Mouse (Mus musculus) right cerebral cortex, adult 18-20 months (tissue): ENCODE data around the gene Ccdc126.
"Not testable (repeated sequence)": the region's sequence is repeated elsewhere in the genome, so short reads cannot be mapped to it uniquely, and the experiment has no call there.

ENCODE experiments used
- DNase-seq: peaks from one replicate; pipeline ENCODE4 v3.0.0; 2022; ENCODE audit warnings: mixed read lengths

Gene Ccdc126

DNA sequence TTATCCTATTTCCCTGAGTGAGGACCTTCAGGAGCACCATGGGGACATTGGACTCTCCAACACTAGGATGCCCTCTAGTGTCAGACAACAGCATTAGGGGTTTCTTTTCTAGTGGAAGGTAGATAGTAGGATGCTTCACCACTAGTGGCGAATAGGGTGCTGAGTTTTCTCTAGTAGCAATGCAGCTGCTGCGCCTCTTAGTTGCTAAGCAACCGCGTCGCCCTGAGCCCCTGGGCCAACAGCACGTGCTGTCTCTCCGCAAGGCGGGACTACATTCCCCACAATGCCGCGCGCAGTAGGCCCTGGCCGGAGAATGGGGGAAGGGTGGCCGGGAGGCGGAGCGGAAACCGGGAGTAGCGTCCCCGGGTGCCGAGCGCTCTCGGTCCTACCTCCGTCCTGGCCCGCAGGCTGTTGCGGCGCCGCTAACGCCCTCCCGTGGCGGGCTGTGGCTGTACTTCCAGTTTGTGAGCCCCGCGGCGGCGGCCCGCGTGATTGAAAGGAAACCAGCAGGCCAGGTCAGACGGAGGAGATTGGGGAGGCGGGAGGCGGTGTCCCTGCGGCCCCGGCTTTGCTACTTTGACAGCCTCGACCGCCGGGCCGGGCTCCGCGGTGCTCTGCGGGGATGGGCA is at the start of gene Ccdc126:
Gene Ccdc126, plus strand, starts transcription at position 309 of the 629 bp plus-strand sequence.
- DNase-seq: peak; percentile 98

DNA sequence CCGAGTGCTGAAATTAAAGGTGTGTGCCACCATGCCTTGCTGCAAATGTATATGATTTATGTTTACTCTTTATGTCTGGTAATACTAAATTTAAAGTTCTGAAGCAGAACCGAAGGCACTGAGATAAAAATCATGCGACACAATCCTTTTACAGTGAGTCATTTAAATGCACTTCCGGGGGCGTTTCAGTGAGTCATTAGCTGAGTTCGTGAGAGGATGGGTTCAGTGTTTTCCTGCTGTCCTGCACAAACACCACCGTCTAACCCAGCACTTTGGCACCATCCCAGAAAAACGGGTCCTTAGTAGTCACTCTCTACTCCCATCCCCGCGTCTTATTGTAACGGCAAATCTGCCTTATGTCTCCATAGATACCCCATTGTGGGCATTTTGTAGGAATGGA is 49.2 kb upstream of the Ccdc126 start:
- peak; percentile 17 for DNase-seq

- DNase-seq: no peak
These were observed 47.3 kb upstream of the Ccdc126 start for GRCm38 (mm10) chr6:49271815-49272214.

GRCm38 (mm10) chr6:49272863-49273262 is 46.2 kb upstream of the Ccdc126 start:
- DNase-seq: no peak

DNA sequence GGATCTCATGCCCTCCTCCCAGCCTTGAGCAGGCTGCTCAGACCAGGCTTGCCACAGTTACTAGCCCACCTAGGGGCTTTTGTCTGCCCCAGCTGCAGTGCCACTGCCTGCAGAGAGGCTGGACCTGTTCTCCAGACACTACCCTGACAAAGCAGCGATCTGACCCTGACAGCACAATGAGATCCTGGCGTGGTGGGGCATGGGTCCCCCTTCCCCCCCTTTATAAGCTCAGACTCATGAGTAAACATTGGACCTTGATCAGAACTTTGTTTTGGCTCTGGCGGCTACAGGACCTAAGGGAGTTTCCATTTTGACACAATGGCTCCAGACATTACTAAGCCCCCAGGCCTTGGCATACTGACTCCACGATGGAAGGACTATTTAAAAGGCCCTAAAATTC is 45.1 kb upstream of the Ccdc126 start:
- no peak for DNase-seq

- no peak for DNase-seq
These were observed 44.5 kb upstream of the Ccdc126 start for GRCm38 (mm10) chr6:49274416-49275091.

DNA sequence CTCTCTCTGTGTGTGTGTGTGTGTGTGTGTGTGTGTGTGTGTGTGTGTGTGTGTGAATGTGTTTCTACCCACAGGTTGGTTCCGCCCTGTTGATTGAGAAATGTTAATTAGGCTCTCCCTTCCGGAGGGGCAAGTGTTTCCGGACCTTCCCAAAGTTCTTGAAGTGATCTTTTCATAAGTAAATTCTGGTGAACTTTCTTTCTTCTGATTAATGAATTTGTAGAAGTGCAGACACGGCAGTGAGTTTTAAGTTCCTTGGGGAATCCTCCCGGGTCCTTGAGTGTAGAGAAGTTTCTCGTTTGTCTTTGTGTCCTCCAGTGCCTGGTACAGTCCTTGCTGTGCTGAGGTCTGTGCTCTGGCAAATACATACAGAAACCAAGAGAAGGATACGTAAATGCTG is 43.8 kb upstream of the Ccdc126 start:
- DNase-seq: no peak

GRCm38 (mm10) chr6:49280942-49281341 is 38.1 kb upstream of the Ccdc126 start:
- DNase-seq: no peak

DNA sequence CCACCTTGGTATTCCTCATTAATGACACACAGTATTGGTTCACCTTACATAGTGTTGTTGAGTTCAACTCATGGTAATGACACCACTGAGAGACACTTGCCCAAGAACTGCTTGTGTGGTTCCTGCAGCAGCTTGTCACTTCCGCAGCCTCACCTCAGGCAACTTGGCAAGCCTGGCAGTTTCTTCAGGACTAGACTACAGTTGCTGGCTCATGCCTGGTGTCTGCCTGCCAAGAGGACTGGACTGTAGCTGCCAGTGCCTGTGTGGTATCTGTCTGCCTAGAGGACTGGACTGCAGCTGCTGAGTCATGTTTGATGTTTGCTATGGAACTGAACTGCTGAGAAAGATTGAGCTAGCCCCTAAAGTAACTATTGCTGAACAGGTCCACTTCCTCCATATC is 37.0 kb upstream of the Ccdc126 start:
- DNase-seq: no peak

DNA sequence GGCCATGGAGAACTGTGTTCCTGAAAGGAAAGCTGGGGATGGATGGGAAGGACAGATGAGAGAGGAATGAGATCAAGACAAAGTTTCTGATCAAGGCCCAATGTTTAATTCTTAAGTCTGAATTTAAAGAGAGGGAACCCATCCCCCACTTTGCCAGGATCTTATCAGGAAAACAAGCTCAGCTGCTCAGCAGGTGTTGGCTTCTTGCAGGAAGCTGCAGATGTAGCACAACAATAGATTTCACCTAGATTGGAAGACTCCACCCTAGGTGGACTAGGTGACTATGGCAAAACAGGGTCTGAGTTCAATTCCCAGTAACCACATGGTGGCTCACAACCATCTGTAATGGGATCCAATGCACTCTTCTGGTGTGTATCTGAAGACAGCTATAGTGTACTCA is 20.8 kb upstream of the Ccdc126 start:
- no peak for DNase-seq

DNA sequence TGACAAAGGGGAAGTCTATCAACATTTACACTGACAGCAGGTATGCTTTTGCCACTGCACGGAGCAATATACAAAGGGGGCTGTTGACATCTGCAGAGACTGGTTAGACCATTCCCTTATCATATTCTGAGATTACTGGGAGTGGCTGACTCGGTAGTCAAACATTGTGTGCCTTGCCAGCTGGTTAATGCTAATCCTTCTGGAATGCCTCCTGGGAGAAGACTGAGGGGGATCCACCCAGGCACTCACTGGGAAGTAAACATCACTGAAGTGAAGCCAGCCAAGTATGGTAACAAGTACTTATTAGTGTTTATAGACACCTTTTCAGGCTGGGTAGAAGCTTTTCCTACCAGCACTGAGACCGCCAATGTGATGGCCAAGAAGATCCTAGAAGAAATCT is 4.3 kb upstream of the Ccdc126 start:
- DNase-seq: not testable (repeated sequence)

- DNase-seq: no peak
These were observed 681 bp downstream of the Ccdc126 start for GRCm38 (mm10) chr6:49319595-49320315.

DNA sequence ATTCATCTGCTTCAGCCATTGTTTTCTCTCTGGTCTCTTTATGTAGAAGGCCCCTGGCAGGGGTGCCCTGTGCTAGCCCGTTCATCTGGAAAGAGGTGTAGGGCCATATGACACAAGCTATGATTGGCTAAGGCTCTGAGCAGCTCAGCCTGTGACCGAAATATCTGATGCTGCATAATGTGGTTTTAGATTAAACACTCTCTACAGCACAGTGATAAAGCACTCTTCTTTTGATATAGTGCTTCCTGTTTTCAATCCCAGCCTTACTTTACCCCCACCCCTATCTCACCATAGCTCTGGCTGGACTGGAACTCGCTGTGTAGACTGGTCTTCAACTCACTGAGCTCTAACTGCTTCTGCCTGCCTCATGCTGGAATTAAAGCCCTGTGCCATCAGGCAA is 2.3 kb downstream of the Ccdc126 start:
- no peak for DNase-seq

DNA sequence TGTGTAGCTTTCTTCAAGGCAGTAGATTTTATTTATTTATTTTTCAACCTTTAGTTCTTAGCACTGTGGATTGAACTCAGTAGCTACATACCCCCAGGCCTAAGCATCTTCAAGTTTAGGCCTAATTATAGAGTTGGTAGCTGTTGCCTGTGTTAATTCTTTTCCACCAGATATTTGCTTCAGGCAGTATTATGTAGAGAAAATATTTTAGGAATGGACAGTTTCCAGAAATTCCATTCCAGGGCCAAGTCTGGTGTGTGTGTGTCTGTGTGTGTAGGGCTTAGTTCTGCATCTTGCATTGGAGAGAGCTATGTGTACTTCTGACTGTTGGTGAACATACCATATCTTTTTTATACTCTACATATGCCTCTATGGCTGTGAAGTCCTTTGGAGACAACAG is 3.0 kb downstream of the Ccdc126 start:
- DNase-seq: no peak

DNA sequence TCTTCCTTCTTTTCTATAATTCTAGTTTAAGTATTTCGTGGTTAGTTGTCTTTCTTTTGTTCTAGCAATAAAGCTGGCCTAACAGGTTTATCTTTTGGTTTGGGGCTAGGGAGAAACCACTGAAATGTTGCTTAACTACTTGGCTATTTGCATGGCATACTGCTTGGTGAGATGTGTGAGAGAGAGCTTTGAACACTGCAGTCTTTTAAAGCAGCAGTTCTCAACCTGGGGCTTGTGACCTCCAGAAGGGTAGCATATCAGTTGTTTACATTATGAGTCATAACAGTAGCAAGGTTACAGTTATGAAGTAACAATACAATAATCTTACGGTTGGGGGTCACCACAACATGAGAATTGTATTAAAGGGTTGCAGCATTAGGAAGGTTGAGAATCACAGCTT is 3.9 kb downstream of the Ccdc126 start:
- no peak for DNase-seq

DNA sequence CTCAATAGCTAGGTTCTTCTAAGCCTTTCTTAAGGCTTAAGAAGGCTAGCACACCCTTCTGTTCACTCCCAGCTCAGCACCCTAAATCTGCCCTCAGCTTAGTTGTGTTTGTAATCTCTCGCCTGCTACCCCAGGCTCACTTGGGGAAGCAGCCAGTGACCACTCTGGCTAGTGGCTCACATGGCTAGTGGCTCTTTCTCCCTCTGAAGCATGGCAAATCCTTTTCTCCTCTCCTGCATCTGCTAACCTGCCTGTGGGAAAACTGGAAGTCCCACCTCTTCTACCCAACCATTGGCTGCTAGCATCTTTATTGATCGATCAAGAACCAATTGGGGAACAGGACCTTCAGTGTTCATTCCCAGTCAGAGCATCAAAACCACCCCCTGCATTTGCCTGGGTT is 5.5 kb downstream of the Ccdc126 start:
- no peak for DNase-seq

DNA sequence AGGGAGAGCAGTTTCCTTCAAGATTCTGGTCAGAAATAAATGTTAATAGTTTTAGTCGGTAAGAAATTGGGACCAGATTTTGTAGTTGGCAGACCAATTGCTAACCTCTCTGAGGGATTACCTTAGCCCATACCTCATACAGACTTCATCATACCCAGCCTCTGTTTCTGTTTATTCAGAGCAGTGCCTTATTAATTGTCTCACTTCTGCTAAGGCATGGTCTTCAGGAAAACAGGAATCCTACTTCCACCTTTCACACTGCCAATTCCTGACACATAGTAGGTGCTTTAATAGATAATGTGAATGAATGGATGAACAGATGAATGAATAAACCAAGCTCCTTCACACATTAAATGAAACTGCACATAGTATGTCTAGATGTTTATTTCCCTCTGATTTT is 6.2 kb downstream of the Ccdc126 start:
- no peak for DNase-seq

GRCm38 (mm10) chr6:49326846-49327245 is 7.8 kb downstream of the Ccdc126 start:
- no peak for DNase-seq

DNA sequence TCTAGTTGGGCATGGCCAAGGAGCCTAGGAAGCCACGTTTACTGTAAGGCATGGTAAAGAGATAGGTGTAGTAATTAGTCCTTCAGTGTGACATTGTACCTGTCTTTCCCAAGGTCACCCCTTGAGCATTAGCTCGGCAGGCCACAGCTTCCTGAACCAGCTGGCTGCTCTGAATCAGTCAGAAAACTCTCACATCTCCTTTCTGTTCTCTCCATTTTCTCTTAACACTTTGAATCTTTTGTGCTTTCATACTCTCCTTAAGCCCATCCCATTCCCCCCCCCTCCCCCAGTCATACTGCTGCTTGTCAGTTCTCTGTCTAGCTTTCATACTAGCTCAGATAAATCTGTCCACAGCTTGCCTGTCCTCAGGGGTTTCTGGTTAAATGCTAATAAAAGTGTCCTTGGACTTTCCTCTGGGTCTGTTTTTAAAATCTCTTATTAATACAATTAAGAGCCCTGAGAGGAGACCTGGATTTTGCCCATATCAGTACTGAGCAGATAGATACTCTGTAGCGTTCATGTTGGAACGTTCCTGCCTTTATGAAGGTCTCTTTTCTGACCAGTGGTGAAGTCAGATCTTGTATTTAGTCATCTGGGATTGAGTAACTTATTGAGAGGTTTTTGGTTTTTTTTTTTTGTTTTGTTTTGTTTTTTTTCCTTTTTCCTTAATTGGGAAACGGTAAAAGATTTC is 12.4 kb downstream of the Ccdc126 start:
- no peak for DNase-seq

- DNase-seq: no peak
These were observed 12.9 kb downstream of the Ccdc126 start for GRCm38 (mm10) chr6:49332060-49332370.

GRCm38 (mm10) chr6:49338566-49338965 is 19.5 kb downstream of the Ccdc126 start:
- no peak for DNase-seq

DNA sequence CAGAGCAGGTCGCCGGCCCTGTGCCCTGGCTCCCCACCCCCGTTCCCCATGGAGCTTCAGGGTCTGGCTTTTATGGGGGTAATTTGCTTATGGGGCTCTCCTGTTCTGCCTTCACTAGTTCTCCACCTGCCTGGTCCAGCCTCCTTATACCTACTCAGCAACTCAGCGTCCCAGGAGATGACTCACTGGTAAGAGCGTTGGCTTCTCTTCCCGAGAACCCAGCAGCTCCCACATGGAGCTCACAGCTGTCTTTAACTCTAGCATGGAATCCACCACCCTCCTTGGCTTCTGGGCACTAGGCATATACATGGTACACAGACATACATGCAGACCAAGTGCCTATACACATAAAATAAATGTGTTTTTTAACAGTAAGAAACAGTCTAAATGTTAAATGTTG is 20.1 kb downstream of the Ccdc126 start:
- DNase-seq: peak; percentile 47

DNA sequence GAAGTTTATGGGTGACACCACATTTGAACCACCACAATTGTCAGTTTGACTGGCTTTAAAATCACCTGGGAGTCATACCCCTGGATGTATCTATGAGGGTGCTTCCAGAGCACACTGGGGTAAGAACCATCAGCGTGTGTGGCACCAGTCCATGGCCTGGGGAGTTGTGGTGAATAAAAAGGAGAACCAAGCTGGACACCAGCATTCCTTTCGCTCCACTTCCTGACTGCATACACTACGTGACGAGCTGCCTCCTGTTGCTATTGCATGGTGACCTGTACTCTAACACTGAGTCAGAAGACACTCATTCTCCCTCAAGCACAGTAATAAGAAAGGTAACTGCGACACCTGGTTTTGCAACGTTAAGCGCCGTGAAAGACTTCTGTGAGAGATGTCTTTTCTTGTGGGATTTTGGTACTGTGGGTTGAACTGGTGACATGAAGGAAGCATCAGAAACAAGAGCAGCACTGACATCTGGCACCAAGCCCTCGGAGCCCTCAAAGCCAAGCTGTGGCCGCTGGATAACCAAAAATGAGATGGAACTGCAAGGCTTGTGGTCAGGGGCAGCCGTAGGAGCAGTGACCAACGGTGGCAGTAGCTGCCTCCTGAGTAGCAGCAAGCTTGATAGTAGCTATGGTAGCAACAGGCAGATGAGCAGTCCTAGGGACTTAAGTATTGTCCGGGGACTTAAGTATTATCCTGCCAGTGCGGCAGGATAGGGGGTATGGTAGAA is 24.8 kb downstream of the Ccdc126 start:
- no peak for DNase-seq
